Mouse (Mus musculus): ENCODE measurements around the gene Gtdc1.

The Gtdc1 gene

GRCm38 (mm10) chr2:44518085-44518484, 409.4 kb downstream of the Gtdc1 start:
- DNase-seq, result no peak

All from right cerebral cortex, postnatal 14 days (tissue).